Mouse (Mus musculus) forebrain, embryonic 13.5 days (tissue): ENCODE measurements around the gene Mitf. TPM values are rescaled to one million over a fixed set of nuclear protein-coding genes. Genes with fewer than 3 reads are reported as not detected.

ENCODE experiments used
- ATAC-seq: fragments of 200-750 bp; cut with Nextera tagmentation; 2 replicates; pipeline ENCODE4 v1.8.0; 2017
- H3K27ac ChIP-seq: fragments of 300-500 bp; sonication (generic); 2 replicates; pipeline ENCODE4 v1.5.1; 2015; ENCODE audit warnings: inconsistent platforms, mild to moderate bottlenecking, moderate library complexity
- H3K27me3 ChIP-seq: fragments of 300-500 bp; sonication (generic); 2 replicates; pipeline ENCODE4 v1.6.1; 2015; ENCODE audit warnings: mild to moderate bottlenecking, inconsistent platforms
- H3K36me3 ChIP-seq: fragments of 300-500 bp; sonication (generic); 2 replicates; pipeline ENCODE4 v1.6.1; 2015; ENCODE audit warnings: mild to moderate bottlenecking, inconsistent platforms; ENCODE audit not compliant: poor library complexity, severe bottlenecking
- H3K4me1 ChIP-seq: fragments of 300-500 bp; sonication (generic); 2 replicates; pipeline ENCODE4 v1.6.1; 2015; ENCODE audit warnings: inconsistent platforms
- H3K4me2 ChIP-seq: fragments of 300-500 bp; sonication (generic); 2 replicates; pipeline ENCODE4 v1.6.1; 2015; ENCODE audit warnings: inconsistent platforms, mild to moderate bottlenecking, moderate library complexity
- H3K4me3 ChIP-seq: fragments of 300-500 bp; sonication (generic); 2 replicates; pipeline ENCODE4 v1.5.1; 2015; ENCODE audit warnings: mild to moderate bottlenecking, inconsistent platforms
- H3K9ac ChIP-seq: fragments of 300-500 bp; sonication (generic); 2 replicates; pipeline ENCODE4 v1.6.1; 2015; ENCODE audit warnings: mild to moderate bottlenecking, inconsistent platforms
- H3K9me3 ChIP-seq: fragments of 300-500 bp; sonication (generic); replicated peaks from 2 replicates; pipeline ENCODE4 v1.6.1; 2016; ENCODE audit warnings: inconsistent platforms
- WGBS: fragments of 180-500 bp; shearing (Covaris S2); methylation state at CpG from one replicate; pipeline ENCODE4 v1.1.7; 2015; 5-methylcytosine and 5-hydroxymethylcytosine counted together
- polyA plus RNA-seq: library from polyadenylated mRNA; unstranded; fragments of >200 nt; fragmentation: Nextera tagmentation; extraction: Ambion mirVana; gene quantifications from 2 replicates; pipeline ENCODE4 v1.2.1, GENCODE M21; 2015

The Mitf gene
- polyA plus RNA-seq, 1 experiment from 2014 or later = 1.0 TPM

GRCm38 (mm10) chr6:97887893-97888292, 81.0 kb downstream of the Mitf start:
- Histone ChIP-seq H3K4me2 (no peak overlapping the region), H3K4me1 (peaks cover 7% of the 10 kb centered on the region), H3K36me3 (no peaks in the 10 kb centered on the region), H3K27me3 (no peaks in the 10 kb centered on the region), H3K27ac (no peak overlapping the region), H3K9ac (no peak overlapping the region), H3K4me3 (no peak overlapping the region), H3K9me3 (no peaks in the 10 kb centered on the region)
- WGBS = 93% methylated on average over 4 of the region's 4 CpGs
- no peak for ATAC-seq

DNA sequence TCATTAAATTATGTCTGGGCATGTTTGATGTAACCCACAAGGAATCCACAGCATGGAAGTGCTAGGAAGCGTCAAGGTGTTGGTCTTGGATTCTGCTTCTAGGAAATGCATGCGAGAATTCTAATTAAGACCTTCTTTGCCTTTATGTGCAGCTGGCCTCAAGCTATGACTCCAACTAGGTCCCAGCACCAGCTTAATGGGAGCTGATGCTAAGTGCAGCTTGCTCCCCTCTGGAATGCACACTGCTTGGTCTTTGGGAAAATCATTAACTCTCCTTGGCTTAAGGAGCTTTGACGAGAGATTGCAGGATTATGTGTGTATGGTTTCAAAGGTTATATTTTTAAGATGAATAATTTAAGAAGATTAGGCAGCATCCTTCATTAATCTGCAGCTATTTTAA, 81.7 kb downstream of the Mitf start:
- H3K27me3 ChIP-seq = no peaks in the 10 kb centered on the region
- peaks cover 1% of the 10 kb centered on the region for H3K4me1 ChIP-seq
- H3K9me3 ChIP-seq = no peaks in the 10 kb centered on the region
- H3K4me2 ChIP-seq = no peak overlapping the region
- no peaks in the 10 kb centered on the region for H3K36me3 ChIP-seq
- no peak overlapping the region for H3K4me3 ChIP-seq
- ATAC-seq = no peak
- no peak overlapping the region for H3K27ac ChIP-seq
- no peak overlapping the region for H3K9ac ChIP-seq
- 48% methylated on average over 3 of the region's 3 CpGs for WGBS

- Histone ChIP-seq H3K4me2 (no peak overlapping the region), H3K4me1 (no peaks in the 10 kb centered on the region), H3K9ac (no peak overlapping the region), H3K36me3 (no peaks in the 10 kb centered on the region), H3K27ac (no peak overlapping the region), H3K4me3 (no peak overlapping the region), H3K27me3 (no peaks in the 10 kb centered on the region), H3K9me3 (no peaks in the 10 kb centered on the region)
- ATAC-seq = no peak
- WGBS = 77% methylated on average over 5 of the region's 5 CpGs
These were observed 86.7 kb downstream of the Mitf start for GRCm38 (mm10) chr6:97893546-97893945.

- ATAC-seq = no peak
- Histone ChIP-seq H3K4me3 (no peak overlapping the region), H3K9ac (no peak overlapping the region), H3K4me2 (no peak overlapping the region), H3K9me3 (no peaks in the 10 kb centered on the region), H3K36me3 (no peaks in the 10 kb centered on the region), H3K4me1 (no peaks in the 10 kb centered on the region), H3K27ac (no peak overlapping the region), H3K27me3 (no peaks in the 10 kb centered on the region)
- WGBS = 93% methylated on average over 6 of the region's 6 CpGs
These were observed 90.3 kb downstream of the Mitf start for GRCm38 (mm10) chr6:97897191-97897590.

- 89% methylated on average over 5 of the region's 5 CpGs for WGBS
- no peak for ATAC-seq
- no peak overlapping the region for H3K4me2 ChIP-seq
These were observed 91.2 kb downstream of the Mitf start for GRCm38 (mm10) chr6:97898085-97898484.

GRCm38 (mm10) chr6:97901561-97901960, 94.7 kb downstream of the Mitf start:
- ATAC-seq = no peak
- Histone ChIP-seq H3K4me3 (no peak overlapping the region), H3K27ac (no peak overlapping the region), H3K27me3 (no peaks in the 10 kb centered on the region), H3K9ac (no peak overlapping the region), H3K9me3 (no peaks in the 10 kb centered on the region), H3K4me2 (no peak overlapping the region), H3K4me1 (no peaks in the 10 kb centered on the region), H3K36me3 (no peaks in the 10 kb centered on the region)
- WGBS = 63% methylated on average over 5 of the region's 5 CpGs

More at GRCm38 (mm10) chr6:97898085-97898484, 91.2 kb downstream of the Mitf start:
- Histone ChIP-seq H3K9ac (no peak overlapping the region), H3K4me1 (no peaks in the 10 kb centered on the region), H3K27ac (no peak overlapping the region), H3K27me3 (no peaks in the 10 kb centered on the region), H3K36me3 (no peaks in the 10 kb centered on the region), H3K9me3 (no peaks in the 10 kb centered on the region), H3K4me3 (no peak overlapping the region)

DNA sequence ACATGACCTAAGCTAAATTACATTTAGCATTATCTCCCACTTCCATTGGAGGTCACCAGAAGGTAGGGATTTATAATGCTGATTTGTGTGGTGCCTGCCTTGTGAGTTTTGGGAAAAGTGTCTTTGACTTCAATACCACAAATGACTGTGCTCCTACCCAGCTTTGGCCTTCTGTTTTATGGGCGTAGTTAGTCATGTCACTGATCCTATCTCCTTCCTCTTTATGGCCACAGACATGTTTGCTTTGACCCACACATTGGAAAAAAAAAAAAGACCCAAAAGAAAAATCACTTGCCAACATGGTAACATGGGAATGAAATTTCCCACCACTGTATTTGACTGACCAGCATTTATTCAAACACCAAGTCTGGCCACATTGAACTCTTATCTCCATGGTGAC, 95.4 kb downstream of the Mitf start:
- Histone ChIP-seq H3K27ac (no peak overlapping the region), H3K9me3 (no peaks in the 10 kb centered on the region), H3K36me3 (no peaks in the 10 kb centered on the region), H3K27me3 (no peaks in the 10 kb centered on the region), H3K9ac (no peak overlapping the region), H3K4me2 (no peak overlapping the region), H3K4me1 (no peaks in the 10 kb centered on the region), H3K4me3 (no peak overlapping the region)
- no peak for ATAC-seq
- 88% methylated on average over 1 of the region's 1 CpGs for WGBS

DNA sequence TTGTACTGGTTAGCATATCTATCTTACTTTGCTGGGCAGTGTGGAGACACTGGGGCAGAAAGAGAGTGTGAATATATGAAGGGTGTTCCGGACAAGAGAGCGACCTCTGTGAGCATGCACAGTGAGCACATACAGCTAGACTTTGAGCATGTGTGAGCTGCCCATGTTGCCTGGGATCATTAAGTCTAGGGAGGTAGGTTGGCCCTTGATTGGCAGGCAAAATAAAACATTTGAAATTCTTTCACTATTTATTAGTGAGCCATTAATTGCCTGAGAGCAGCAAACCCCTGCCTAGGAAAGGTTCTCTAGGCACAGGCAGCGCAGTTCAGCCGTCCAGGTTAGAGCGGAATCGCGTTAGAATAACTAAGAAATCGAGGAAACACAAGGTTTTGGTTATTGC, 107.9 kb downstream of the Mitf start:
- Histone ChIP-seq H3K9ac (no peak overlapping the region), H3K9me3 (no peaks in the 10 kb centered on the region), H3K27ac (no peak overlapping the region), H3K36me3 (no peaks in the 10 kb centered on the region), H3K4me1 (no peaks in the 10 kb centered on the region; the same call in 1 of the 2 replicates), H3K27me3 (no peaks in the 10 kb centered on the region), H3K4me3 (no peak overlapping the region), H3K4me2 (no peak overlapping the region)
- 95% methylated on average over 8 of the region's 8 CpGs for WGBS
- no peak for ATAC-seq

DNA sequence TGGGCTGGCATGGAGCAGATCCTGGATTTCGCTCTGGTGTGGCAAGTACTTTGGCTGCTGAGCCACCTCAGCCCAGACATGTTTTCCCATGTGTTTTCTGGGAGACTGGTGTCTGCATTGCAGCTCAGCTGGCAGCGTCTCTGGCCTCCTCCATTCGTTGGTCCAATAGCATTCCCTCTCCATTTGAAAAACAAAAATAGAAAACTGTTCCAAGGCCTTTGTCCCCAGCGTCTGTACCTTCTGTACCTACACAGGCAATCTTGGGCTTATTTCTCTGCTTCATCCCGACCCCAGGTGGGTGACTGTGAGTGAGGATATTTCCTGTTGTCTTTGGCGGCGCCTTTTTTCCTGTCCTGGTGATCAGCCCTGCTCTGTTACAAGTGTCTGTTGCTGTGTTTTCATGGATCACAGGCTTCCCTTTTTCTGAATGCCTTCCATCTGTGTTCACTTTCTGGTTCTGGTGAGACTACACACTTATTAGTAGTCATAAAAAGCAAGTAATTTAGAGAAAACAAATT, 109.6 kb downstream of the Mitf start:
- Histone ChIP-seq H3K9me3 (no peaks in the 10 kb centered on the region), H3K4me1 (no peaks in the 10 kb centered on the region; the same call in 1 of the 2 replicates), H3K4me3 (no peak overlapping the region), H3K4me2 (no peak overlapping the region), H3K27ac (no peak overlapping the region), H3K27me3 (no peaks in the 10 kb centered on the region), H3K36me3 (no peaks in the 10 kb centered on the region), H3K9ac (no peak overlapping the region)
- ATAC-seq = no peak
- 84% methylated on average over 7 of the region's 7 CpGs for WGBS

- Histone ChIP-seq H3K4me3 (no peak overlapping the region), H3K4me1 (no peaks in the 10 kb centered on the region; the same call in 1 of the 2 replicates), H3K9me3 (no peaks in the 10 kb centered on the region), H3K27me3 (no peaks in the 10 kb centered on the region), H3K27ac (no peak overlapping the region), H3K4me2 (no peak overlapping the region), H3K9ac (no peak overlapping the region), H3K36me3 (no peaks in the 10 kb centered on the region)
- ATAC-seq = no peak
- 71% methylated on average over 4 of the region's 4 CpGs for WGBS
These were observed 111.2 kb downstream of the Mitf start for GRCm38 (mm10) chr6:97918051-97918450.

DNA sequence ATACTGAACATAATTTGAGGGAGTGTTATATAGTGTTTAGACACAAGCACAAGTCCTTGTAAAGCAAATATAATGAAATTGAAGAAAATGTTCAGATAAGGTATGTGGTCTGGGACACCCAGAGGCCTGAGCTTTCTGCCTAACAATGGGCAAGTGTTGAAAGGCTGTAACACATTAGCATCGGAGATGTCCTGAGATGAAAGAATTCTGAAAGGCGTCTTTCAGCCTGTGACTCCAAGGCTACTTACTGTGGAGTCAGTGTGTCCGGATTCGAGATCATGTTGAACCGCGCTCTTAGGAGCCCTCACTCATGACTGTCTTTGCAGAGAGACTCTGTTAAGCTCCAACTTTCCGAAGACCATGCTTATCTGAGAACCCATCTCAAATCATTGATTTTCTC, 111.6 kb downstream of the Mitf start:
- H3K27me3 ChIP-seq = no peaks in the 10 kb centered on the region
- H3K9ac ChIP-seq = no peak overlapping the region
- no peak overlapping the region for H3K27ac ChIP-seq
- WGBS = 69% methylated on average over 7 of the region's 7 CpGs
- no peaks in the 10 kb centered on the region for H3K36me3 ChIP-seq
- no peaks in the 10 kb centered on the region for H3K9me3 ChIP-seq
- H3K4me2 ChIP-seq = no peak overlapping the region
- no peak overlapping the region for H3K4me3 ChIP-seq
- no peak for ATAC-seq
- H3K4me1 ChIP-seq = no peaks in the 10 kb centered on the region; the same call in 1 of the 2 replicates

DNA sequence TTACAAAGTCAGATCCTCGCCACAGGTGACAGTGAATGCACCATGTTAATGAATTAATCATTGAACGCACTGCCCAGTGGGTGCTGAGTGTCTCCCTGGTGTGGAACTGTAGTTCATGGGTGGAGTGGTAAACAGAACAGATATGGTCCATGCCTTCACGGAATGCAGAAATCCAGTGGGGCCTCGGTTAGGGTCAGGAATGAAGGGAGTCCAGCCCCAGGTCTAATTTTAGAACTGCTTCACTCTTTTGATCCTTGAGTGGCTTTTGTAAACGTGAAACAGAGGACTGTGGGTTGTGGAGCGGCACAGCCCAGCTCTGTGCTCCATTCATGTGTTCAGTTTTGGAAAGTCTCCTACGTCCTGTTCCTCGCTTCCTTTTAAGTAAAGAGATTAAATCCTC, 112.4 kb downstream of the Mitf start:
- H3K27me3 ChIP-seq = no peaks in the 10 kb centered on the region
- ATAC-seq = no peak
- H3K4me1 ChIP-seq = no peaks in the 10 kb centered on the region; the same call in 1 of the 2 replicates
- H3K4me3 ChIP-seq = no peak overlapping the region
- H3K4me2 ChIP-seq = no peak overlapping the region
- no peak overlapping the region for H3K9ac ChIP-seq
- H3K27ac ChIP-seq = no peak overlapping the region
- H3K9me3 ChIP-seq = no peaks in the 10 kb centered on the region
- 48% methylated on average over 8 of the region's 8 CpGs for WGBS
- no peaks in the 10 kb centered on the region for H3K36me3 ChIP-seq

DNA sequence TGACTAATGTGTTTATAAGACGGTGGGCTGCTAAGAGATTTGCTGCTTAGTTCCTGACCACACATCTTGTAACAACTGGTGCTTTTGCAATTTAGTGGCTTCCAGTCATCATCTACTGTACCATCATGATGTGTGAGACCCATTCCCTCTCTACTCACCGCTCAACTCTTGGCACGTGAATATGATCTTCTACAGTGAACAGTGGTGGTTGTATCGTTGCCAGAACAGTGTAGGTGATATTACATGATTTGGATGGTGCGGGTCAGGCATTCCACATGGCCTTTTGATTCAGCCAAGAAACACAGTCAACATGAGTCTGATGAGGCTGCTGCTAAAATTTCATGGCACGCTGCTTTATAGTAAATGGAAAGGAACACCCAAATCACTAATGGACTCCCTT, 114.7 kb downstream of the Mitf start:
- H3K4me2 ChIP-seq = no peak overlapping the region
- no peak overlapping the region for H3K4me3 ChIP-seq
- no peaks in the 10 kb centered on the region for H3K9me3 ChIP-seq
- ATAC-seq = no peak
- no peaks in the 10 kb centered on the region for H3K27me3 ChIP-seq
- 94% methylated on average over 6 of the region's 6 CpGs for WGBS
- no peak overlapping the region for H3K27ac ChIP-seq
- H3K4me1 ChIP-seq = no peaks in the 10 kb centered on the region; the same call in 1 of the 2 replicates
- H3K9ac ChIP-seq = no peak overlapping the region
- H3K36me3 ChIP-seq = no peaks in the 10 kb centered on the region
